Mouse (Mus musculus) spleen, adult 2 months (tissue): Measurements from ENCODE around the gene Snrpc.

Experiments used
- CTCF ChIP-seq: fragments of 200-500 bp; IDR thresholded peaks from 2 replicates; pipeline ENCODE4 v1.5.1; 2011; ENCODE audit warnings: mild to moderate bottlenecking, inconsistent platforms; ENCODE audit not compliant: insufficient read depth, insufficient read length, insufficient replicate concordance; ENCODE audit errors: extremely low read depth
- POLR2A ChIP-seq: fragments of 200-500 bp; IDR thresholded peaks from 2 replicates; pipeline ENCODE4 v1.6.1; 2011; ENCODE audit warnings: low read depth, low read length, inconsistent platforms

GRCm38 (mm10) chr17:27810569-27811331 is 27.2 kb upstream of the Snrpc start:
- TF ChIP-seq CTCF (no peak), POLR2A (no peak)
